Mouse (Mus musculus) ovary, postnatal 36 days (tissue): ENCODE results near the gene Bcar1.
A peak's percentile ranks its signal among the peaks of the same experiment; 100 is the strongest.

Source experiments
- DNase-seq: peaks from one replicate; pipeline ENCODE4 v3.0.0; 2022; ENCODE audit warnings: low spot score, mixed read lengths

Bcar1 gene

DNA sequence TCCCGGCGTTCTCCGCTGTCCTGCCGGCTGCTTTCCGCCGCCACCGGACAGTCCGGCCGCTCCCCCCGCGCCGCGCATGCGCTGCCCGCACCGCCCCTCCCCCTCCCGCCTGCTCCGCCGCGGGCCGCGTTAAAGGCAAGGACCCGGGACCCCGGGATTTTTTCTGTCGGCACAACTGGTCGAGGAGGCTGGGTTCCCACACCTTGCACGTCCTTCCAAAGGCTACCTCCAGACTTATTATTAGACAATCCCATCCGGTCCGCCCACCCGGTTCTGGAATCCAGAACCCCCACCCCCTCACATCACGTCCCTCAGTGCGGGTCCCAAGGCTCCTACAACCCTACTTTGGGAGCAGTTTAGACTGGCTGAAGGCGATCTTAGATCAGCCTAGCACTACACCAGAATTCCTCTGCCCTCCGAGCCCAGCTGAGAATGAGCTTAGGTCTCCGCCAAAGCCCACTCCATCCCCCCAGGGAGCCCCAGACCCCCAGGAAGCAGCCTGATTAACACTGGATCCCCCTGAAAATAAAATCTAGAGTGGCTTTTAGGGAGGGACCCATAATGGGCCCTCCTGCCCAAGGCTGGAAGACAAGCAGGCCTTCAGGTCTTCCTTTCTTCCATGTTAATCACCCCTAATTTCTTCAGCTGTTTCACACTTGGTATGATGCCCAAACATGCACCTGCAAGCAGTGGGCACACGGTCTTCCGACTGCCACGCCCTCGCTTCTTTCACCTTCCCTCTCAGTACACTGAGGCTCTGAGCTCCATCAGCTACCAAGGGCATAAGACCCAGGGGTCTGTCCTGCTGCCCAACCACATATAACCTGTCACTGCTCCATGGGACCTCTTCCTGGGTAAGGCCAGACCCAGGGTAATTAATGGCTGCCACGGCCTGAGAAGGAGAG lies at the start of gene Bcar1:
TSS of gene Bcar1 (minus strand) at position 18 of the 905 bp plus-strand sequence.
- DNase-seq: peak; percentile 88

DNA sequence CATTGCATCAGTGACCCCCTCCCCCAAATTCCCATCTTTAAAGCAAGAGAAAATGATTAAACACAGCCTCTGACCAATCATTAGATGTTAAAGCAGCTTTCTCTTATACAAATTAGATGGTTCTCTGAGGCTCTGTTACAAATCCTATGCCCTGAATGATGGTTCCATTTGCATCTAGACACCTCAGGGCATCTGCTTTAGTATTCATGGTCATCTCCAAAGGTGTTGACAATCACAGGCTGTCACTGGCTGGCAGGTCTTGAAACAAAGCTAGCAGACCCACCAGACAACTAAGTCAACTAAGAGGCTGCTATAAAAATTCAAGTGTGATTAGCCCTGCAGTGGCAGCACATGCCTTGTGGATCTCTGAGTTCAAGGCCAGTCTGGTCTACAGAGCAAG lies 46.0 kb upstream of the Bcar1 start:
- DNase-seq: no peak

DNA sequence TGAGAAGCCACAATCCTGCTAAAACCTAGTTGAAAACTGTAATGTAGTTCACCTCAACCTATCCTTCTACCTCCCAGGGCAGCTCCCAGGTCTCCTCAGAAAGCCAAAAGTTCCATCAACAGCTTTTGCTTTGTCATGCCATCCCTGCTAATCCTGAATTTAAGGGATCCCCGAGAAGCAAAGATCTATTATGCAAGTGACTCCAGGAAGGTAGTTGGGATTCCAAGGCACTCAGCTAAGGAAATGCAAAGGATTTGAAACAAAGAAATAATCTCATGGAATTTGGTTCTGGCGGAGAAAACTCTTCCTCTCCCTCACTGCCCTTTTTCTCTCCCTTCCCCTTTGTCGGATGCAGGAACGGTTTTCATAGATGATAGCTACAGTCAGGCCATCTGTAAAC lies 45.6 kb upstream of the Bcar1 start:
- DNase-seq: no peak

DNA sequence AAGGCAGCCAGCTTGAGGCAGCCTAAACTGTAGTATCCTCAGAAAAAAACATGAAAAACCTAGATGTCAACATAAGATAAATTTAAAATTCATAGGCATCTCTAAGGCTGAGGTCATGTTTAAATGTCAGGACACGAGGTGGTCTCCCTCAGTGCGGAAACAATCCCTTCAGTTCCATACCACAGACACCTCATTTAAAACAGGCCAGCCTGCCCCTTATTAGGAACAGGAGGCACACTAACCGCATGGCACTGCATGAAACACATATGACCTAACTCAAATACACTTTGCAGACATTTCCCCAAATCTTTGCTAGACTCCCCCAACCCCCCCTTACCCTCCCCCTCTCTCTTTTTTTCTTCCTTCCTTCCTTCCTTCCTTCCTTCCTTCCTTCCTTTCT lies 44.9 kb upstream of the Bcar1 start:
- no peak for DNase-seq

DNA sequence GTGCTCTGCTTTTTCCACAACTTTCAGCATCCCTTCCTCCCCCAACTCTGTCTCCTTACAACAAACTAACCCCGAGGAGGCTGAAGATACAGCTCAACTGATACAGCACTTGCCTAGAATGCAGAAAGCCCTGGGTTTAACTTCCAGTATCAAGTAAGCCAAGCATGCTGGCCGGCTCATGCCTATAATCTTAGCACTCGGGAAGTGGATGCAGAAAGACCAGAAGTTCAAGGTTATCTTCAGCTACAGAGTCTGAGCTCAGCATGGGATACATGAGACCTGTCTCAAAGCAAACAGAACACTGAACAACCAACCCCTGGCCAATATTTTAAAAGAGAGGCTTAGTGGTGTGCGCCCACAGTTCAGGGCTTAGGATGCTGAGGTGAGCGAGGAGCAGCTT lies 44.5 kb upstream of the Bcar1 start:
- no peak for DNase-seq

DNA sequence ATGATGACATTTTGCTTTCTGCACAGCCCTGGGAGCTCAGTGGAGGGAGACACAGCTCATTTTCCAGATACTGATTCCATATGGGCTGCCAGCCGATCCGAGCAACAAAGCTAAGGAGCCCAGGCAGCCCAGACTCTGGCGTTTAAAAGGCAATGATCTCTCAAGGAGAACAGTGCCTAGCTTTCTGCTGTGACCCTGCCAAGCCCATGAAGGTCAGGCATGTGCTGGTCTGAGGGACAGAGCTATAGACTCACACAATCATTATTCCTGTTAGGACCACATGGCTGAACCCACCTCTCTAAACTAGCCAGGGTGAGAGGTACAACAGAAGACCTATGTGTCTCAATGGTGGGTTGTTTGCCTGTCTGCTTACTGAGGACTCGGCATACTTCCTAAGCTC lies 44.1 kb upstream of the Bcar1 start:
- DNase-seq: peak; percentile 20

DNA sequence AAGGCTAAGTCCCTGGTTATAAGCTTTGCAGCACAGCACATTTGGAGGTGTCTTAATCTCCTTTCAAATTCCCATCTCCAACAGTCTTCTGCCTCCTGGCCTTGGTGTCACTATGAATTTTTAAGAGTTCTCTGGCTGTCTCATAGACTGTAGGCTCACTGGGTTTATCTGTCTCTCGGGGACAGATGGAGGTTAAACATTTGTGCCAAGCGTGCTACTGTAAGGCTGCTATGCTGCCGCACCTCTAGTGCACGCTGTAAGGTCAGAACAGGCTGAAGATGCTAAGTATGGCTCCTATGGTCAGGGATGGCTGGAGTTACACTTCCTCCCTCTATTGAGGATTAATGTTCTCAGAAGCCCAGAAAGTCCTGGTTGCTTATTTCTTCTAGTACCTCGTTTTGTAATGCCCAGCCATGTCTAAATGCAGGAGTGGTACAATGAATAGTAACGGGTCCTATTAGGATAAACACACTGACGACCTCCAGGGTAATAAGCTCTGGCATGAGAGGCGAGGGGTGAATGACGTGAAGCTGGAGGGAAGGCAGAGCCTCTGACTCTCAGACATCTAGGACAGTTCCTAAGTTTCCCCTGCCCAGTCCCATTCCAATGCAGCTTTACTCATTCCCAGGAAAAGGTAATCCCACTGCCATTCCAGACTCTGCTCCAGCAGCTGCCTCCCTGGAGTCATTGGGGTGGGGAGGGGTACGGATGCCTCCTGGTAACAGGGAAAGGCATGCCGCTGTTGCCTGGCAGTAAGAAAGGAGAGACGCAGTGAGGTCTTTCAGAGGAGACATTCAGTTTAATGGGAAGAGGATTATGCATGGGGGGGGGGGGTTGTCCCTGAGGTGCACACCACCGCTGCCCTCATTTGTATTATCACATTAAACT lies 43.3 kb upstream of the Bcar1 start:
- DNase-seq: no peak

DNA sequence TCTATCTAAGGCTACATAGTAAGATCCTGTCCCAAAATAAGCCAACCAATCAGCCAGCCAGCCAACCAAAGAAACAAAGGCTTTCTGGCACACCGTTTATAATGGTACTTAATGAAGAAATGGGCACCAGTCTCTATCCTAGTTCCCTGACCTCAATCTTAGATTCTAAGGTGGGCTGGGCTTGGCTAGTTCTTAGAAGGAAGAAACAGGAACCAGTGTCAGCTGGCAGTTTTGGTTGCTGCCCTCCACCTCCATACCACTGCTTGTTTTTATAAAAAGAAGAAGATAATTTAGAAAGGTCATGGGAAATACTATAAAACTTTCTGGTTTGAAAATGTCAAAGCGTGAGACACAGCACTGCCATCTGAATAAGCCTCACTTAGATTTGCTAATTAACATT lies 42.5 kb upstream of the Bcar1 start:
- no peak for DNase-seq

DNA sequence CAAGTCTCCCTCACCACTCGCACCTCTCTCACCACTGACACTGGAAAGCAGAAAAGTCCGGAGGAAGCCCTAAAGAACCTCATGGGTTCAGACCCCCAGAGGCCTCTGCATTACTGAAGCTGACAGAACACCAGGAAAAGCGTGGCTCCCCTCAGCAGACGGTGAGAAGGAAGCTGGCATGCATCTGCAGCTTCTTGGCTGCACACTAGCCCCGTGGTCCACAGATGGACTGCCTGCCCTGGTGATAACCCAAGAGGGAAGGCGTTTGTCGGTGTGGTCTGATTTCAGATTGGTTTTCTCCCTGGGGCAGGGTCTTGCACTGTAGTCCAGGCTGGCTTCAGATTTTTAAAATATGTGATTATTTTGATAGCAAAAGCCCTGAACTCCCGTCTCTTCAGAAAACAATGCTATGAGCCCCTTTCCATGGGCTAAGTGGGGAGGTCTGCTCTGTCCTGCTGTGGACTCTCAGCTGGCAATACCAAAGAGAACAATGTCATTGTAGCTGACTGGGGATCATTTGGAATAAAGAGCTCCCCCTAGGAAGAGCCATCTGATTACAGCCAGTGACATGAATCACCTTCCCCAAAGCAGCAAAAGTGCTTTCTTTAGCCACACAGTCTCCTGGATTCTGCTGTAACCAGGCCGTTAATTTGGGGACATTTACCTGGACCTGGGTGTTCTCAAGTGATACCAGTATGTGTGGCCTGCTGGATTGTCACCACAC lies 39.2 kb upstream of the Bcar1 start:
- no peak for DNase-seq

DNA sequence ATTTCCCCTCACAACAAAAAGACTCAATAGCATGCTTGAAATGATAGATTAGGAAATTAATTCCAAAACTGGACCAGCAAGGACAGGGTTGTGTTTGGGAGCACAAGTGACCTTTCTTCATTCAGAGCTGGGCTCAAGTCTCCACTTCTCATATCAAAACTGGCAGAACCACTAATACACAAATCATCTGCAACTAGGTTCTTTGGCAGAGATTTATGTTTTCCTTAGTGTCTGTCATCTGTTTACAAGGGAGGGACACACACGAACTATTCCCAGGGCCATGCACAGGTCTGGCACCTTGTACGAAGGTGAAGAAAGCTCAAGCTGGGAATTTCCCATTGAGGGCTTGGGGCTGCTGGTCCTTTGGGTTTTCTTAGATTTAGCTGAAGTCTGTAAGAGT lies 38.6 kb upstream of the Bcar1 start:
- DNase-seq: no peak

DNA sequence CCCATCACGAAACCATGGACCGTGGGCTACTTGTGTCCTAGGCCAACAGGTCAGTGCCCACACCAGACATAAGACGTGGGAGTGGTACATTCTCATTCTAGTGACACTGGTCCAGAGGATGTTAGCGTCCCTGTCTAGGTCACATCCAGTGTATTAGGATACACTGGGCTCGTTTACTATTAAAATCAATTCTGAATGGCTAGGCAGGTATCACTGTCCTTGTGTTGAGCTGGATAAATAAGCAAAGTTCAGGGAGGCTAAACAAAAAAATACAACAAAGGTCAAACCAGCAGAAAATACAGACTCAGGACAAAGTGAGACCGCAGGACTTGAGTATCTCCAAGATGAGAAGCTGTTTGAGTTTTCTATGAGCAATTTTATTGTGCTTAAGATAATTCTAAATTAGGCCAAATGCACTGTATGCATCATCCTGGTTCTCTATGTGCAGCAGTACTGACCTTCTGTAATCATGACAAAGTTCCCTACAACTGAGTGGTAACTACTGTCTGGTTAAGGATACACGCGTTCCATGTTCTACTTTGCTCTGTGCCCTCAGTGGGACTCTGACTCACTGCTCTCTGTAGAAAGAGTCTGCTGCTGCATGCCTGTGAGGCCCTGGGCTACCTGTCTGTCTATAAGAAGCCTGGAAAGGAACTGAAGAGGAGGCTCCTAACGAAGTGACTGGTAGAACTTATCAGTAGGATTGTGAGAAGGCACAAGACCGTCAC lies 37.3 kb upstream of the Bcar1 start:
- DNase-seq: no peak

DNA sequence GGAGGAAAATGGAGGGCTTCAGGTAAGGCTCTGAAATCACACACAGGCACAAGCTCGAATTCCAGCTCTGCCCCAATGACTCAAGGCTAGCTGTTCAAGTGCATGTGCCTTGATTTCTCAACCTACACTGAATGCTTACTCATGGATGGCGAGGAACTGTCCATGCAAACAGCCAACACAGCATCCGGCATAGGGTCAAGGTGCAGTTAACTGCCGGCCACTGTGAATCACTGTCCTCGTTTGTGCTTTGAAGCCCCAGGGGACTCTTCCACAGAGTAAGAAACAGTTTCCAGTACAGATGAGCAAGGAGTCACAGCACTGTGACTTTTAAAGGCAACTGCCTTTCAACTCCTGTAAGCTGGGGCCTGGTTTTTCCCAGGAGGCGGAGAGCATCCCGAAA lies 36.1 kb upstream of the Bcar1 start:
- no peak for DNase-seq

DNA sequence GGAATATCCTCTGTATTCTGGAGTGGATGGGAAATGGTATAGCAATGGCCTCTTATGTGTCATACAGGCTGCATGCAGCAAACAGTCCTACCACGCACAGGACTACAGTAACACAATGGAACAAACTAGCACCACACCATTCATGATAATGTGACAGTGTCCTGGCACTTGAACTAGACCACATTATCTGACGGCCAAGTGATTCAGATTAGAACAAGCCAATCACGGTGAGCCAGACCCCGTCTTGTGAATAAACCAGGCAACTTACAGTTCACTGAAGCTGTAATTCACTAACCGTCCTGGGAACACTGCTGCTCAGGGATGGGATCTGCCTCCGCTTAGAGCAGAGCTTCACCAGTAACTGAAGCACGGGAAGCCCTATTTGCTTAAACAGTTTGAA lies 35.2 kb upstream of the Bcar1 start:
- no peak for DNase-seq

DNA sequence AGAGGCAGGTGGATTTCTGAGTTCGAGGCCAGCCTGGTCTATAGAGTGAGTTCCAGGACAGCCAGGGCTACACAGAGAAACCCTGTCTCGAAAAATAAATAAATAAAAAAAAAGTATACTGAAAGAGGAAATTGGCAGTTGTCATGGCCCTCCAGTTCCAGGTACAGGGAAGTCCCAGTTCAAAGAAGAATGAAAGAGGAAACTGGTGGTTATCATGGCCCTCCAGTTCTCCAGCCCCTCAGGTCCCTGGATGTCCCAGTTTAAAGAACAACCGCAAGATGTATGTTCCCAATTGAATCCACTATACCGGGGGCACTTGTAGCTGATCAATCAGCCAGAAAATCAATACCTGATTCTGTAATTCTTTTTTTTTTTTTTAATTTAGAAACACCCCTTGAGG lies 32.9 kb upstream of the Bcar1 start:
- no peak for DNase-seq

DNA sequence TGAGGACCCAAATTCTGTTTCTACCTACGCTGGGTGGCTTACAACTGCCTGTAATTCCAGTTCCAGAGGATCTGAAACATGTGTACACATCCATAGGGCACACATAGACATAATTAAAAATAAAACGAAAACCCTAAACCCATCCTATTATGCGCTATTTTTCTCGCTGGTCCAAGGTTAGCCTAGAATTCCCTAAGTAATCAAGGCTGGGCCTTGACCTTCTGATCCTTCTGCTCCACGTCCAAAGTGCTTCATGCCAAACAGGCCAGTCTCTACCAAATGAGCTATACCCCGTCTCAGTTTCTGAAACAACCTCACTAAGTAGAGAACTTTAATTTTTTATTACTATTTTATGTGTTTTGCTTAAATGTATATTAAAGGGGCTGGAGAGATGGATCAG lies 32.2 kb upstream of the Bcar1 start:
- no peak for DNase-seq

DNA sequence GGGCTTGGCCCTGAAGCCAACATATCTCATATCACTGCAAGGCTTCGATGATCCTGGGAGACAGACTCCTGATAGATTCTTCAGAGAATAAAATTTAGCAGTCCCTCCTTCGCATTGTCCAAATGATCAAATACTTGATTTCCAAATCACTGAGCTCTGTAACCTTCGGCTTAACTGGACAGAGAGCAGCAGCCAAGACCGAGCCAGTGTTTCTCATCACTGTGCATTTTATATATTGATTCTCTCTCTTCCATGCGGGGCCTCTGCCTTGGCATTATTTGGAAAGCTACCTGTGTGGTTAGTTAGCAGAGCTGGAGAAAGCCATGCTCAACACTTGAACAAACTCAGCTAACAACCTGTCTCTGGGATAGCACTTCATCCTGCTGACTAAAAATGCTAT lies 29.9 kb upstream of the Bcar1 start:
- DNase-seq: no peak

DNA sequence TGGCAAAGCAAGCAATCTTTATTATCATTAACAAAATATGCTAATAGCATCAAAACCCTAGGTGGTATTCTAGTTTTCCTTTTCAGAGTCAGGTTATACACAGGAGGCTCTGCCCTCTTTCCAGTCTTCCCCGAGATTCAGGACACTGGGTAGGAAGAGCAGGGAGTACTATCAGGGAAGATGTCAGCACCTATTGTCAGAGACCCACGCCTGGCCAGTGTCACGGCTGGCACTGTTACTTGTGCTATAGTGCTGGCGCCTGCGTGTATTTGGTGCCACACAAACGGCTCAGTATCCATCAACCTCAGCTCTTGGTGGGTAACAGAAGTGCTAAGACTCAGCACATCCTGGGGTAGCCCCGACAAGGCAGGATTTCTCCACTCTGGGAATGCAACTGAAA lies 29.4 kb upstream of the Bcar1 start:
- DNase-seq: no peak

DNA sequence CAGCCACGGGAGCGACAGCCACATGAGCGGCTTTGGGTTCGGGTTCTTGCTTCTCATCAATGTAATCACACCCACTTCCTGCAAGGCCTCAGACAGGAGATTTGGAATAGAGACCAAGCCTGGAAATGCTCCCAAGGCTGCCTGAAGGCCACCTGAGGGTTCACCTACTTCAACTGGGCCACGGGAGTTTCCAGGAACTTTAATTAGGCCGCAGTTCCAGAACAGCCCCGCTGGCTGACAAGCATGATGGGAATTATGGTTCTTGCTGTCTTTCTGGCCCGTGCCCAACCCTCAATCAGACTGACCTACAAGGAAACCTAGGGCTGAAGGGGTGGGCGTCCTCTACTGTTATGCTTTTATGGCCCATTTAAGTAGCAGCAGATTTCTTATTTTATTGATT lies 28.5 kb upstream of the Bcar1 start:
- no peak for DNase-seq

DNA sequence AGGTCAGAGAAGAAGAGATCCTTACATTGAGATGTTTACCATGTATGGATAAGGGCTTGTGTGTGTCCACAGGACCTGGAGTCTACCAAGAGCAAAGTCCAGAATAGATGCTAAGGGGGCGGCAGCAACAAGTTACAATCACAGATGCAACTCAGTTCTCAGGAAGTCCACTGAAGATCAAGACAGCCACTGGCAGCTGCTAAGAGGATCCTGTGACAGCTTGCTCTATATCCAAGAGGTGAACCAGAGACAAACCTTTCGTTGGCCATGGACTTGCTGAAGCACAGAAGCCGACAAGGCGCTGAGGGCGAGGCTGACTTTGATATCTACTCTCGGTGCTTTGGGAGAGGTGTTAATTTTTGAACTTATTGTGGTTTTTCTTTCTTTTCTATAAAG lies 28.0 kb upstream of the Bcar1 start:
- DNase-seq: no peak

DNA sequence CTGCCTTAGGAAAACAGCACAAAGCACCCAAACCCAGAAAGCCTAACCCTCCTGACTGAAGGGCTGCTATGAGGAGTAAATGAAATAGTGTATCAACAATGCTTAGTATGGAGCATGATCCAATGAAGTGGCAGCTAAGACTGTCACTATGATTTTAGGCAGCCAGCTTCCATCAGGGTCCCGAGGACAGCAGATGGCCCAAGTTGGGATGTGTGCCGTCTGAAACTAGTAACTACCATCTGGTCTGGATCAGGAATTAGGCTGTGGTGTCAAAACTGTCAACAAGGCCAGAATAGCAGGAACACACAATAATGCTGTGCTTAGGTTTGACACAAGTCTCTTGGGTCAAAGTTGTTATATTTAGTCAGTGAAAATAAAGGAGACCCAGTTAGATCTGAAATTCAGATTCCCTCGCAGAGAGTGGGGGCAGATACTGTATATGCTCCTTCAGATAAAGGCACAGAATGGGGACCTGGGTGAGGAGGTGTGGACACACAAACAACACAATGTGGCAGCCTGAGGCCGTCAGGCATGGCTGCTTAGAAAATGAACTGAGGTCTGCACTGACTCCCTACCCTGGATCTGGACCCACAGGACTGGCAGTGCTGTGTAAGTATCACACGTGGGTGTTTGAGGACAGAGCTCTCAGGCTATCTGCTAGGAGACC lies 27.5 kb upstream of the Bcar1 start:
- DNase-seq: no peak

DNA sequence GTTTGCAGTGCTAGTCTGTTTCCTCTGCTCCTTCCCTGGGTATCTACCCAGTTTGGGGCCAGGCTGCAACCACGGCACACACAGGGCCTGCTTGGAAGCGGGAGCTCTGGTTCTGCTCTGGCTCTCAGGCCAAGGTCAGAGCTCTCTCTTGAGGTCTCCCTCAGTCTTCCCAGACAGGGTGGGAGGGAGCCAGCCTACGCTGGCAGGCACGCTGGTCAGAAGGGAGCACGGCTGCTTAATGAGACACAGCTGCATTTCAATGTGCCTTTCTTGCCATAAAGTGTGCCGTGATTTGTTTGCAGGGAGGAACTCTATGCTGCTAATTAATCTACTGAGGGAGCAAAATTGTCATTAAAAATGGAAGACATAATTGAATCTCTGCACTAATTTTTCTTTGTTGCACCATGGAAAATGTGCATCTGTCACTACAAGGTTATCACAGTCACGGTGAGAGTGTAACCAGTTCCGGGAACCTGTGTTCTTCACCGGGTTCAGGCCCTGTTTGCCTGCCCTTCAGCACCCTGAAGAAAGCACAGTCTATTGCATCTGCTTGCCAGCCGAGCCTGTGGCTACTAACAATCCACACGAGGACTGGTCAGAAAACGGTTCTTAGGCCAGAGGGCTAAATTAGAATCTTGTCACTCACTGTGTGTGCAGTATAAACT lies 26.3 kb upstream of the Bcar1 start:
- peak; percentile 53 for DNase-seq
